Mouse (Mus musculus) cerebellum, adult 2 months (tissue): ENCODE measurements around the gene Olfr1225.
"Not testable (repeated sequence)": the region's sequence is repeated elsewhere in the genome, so short reads cannot be mapped to it uniquely, and the experiment has no call there.

Experiments
- CTCF ChIP-seq: fragments of 200-500 bp; IDR thresholded peaks from 2 replicates; pipeline ENCODE4 v1.5.1; 2011; ENCODE audit warnings: low read depth, mild to moderate bottlenecking, control low read depth, low read length, moderate library complexity, borderline replicate concordance; ENCODE audit not compliant: insufficient read depth
- POLR2A ChIP-seq: fragments of 200-500 bp; IDR thresholded peaks from 2 replicates; pipeline ENCODE4 v1.6.1; 2011; ENCODE audit warnings: low read length, control low read depth, borderline replicate concordance; ENCODE audit not compliant: insufficient read depth

DNA sequence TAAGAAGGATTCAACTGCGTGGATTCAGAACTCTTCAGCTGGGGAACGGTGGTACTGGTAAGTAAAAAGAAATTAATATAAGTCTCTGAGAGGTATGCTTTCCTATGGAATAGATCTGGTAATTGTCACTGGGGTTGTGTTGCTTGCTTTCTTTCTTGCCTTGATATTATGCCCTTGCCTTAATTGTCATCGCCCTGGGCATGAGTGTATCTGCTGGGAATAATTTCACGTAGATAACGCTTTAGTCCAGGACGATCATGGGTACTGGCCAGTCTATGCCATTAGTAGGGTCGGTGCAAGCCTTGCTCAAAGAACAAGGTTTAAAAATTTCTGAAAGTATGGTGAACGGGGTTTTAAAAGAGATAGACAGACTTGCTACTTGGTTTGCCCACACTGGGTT, 10.5 kb downstream of the Olfr1225 start, which contains the start of gene Olfr1224-ps1:
- not testable (repeated sequence) for TF ChIP-seq CTCF, POLR2A
